Mouse (Mus musculus) liver, embryonic 11.5 days (tissue): ENCODE results near the gene Chpf. TPM values are rescaled to one million over a fixed set of nuclear protein-coding genes. Genes with fewer than 3 reads are reported as not detected.

ENCODE experiments used
- ATAC-seq: fragments of 200-750 bp; cut with Nextera tagmentation; replicated peaks from 2 replicates; pipeline ENCODE4 v1.8.0; 2017; ENCODE audit warnings: moderate number of reproducible peaks, mild to moderate bottlenecking, moderate TSS enrichment, moderate library complexity; ENCODE audit not compliant: low FRiP score
- DNase-seq: peaks from one replicate; pipeline ENCODE4 v3.0.0-alpha.2; 2017; ENCODE audit warnings: low spot score
- H3K27ac ChIP-seq: fragments of 300-500 bp; sonication (generic); 2 replicates; pipeline ENCODE4 v1.5.1; 2014; ENCODE audit warnings: mild to moderate bottlenecking, low read depth, low read length, control low read depth
- H3K27me3 ChIP-seq: fragments of 300-500 bp; sonication (generic); replicated peaks from 2 replicates; pipeline ENCODE4 v1.6.1; 2014; ENCODE audit warnings: low read length, mixed read lengths; ENCODE audit not compliant: control insufficient read depth, insufficient read depth
- H3K36me3 ChIP-seq: fragments of 300-500 bp; sonication (generic); 2 replicates; pipeline ENCODE4 v1.6.1; 2014; ENCODE audit warnings: mild to moderate bottlenecking, low read length, moderate library complexity, mixed read lengths; ENCODE audit not compliant: control insufficient read depth, insufficient read depth
- H3K4me1 ChIP-seq: fragments of 300-500 bp; sonication (generic); replicated peaks from 2 replicates; pipeline ENCODE4 v1.6.1; 2014; ENCODE audit warnings: low read length, mixed read lengths; ENCODE audit not compliant: control insufficient read depth, insufficient read depth
- H3K4me2 ChIP-seq: fragments of 300-500 bp; sonication (generic); 2 replicates; pipeline ENCODE4 v1.6.1; 2014; ENCODE audit warnings: mild to moderate bottlenecking, control low read depth, moderate library complexity
- H3K4me3 ChIP-seq: fragments of 300-500 bp; sonication (generic); 2 replicates; pipeline ENCODE4 v1.5.1; 2014; ENCODE audit warnings: low read depth, low read length, control low read depth
- H3K9ac ChIP-seq: fragments of 300-500 bp; sonication (generic); 2 replicates; pipeline ENCODE4 v1.6.1; 2014; ENCODE audit warnings: low read depth, low read length, control low read depth
- H3K9me3 ChIP-seq: fragments of 300-500 bp; sonication (generic); 2 replicates; pipeline ENCODE4 v1.6.1; 2016; ENCODE audit warnings: low read length, inconsistent platforms, mixed read lengths; ENCODE audit not compliant: control insufficient read depth
- WGBS: fragments of 180-500 bp; shearing (Covaris S2); extraction: QIAGEN DNeasy Blood & Tissue Kit; methylation state at CpG from one replicate; pipeline ENCODE4 v1.1.7; 2014; 5-methylcytosine and 5-hydroxymethylcytosine counted together
- polyA plus RNA-seq: library from polyadenylated mRNA; unstranded; fragments of >200 nt; fragmentation: Nextera tagmentation; extraction: Ambion mirVana; gene quantifications from 2 replicates; pipeline ENCODE4 v1.2.1, GENCODE M21; 2014

Chpf gene
- polyA plus RNA-seq, 1 experiment from 2014 or later: 17.9 TPM

DNA sequence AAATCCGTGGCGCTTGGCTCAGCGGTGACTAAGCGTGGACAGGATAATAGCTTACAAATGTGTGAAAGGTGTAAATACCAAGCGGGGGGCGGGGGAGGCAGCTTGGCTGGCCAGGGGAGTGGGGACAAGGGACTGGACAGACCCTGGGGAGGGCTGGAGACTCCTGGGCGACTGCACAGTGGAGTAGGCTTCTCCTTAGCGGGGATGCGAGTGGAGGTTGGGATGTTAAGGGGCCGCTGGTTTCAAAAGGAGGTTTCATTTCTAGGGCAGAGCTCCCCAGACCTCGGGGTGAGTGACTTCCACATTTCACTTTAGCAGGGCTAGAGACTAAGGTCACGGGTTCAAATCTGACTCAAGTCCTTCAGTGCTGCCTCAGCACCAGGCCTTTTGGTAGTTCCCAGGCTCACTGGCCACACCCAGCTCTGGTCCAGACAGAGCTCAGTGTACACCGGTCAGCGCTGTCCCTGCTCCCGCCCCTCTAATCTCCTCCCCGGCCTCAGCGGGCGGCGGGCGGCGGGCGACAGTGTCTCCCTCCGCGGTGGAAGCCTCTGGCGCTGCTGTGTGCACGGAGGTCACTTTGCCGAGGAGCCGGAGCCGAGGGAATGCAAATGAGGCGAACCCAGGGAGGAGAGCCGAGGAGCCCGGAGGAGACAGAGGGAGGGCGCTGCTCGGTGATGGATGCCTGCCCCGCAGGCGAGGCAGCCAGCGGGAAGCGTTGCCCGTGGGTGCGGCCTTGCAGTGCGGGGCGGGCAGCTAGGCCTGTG lies 20.9 kb downstream of the Chpf start:
- peak overlapping the region; percentile 68 for H3K4me2 ChIP-seq
- ATAC-seq (peak; percentile 35), DNase-seq (peak; percentile 67)
- H3K27ac ChIP-seq: peak overlapping the region; percentile 64
- H3K9ac ChIP-seq: peak overlapping the region; percentile 37
- peaks cover 63% of the 10 kb centered on the region for H3K27me3 ChIP-seq
- WGBS: 4% methylated on average over 42 of the region's 42 CpGs
- no peaks in the 10 kb centered on the region for H3K36me3 ChIP-seq
- peak overlapping the region; percentile 38 for H3K4me3 ChIP-seq
- no peaks in the 10 kb centered on the region for H3K9me3 ChIP-seq
- H3K4me1 ChIP-seq: peaks cover 34% of the 10 kb centered on the region

DNA sequence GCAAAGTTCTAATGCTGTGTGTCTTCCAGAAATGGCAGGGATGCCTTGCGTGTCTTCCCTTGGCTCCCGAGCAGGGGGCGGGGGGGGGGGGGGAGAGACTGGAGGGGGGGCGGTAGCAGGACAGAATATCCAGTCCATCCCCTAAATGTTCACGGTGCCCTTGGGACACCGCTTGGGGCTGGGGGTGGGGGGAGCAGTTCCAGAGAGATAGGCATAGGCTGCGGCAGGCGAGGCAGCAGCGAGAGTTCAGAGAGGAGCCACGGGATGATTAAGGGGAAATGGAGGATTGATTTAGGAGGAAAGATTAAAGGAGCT lies 21.4 kb downstream of the Chpf start:
- peak overlapping the region; percentile 68 for H3K4me2 ChIP-seq
- no peaks in the 10 kb centered on the region for H3K9me3 ChIP-seq
- H3K27ac ChIP-seq: peak overlapping the region; percentile 64; the same call in 1 of the 2 replicates
- no peak for DNase-seq
- peak overlapping the region; percentile 38; the same call in 1 of the 2 replicates for H3K4me3 ChIP-seq
- H3K9ac ChIP-seq: peak overlapping the region; percentile 34; the same call in 1 of the 2 replicates
- H3K27me3 ChIP-seq: peaks cover 69% of the 10 kb centered on the region
- peaks cover 30% of the 10 kb centered on the region for H3K4me1 ChIP-seq
- no peak for ATAC-seq
- no peaks in the 10 kb centered on the region for H3K36me3 ChIP-seq
- WGBS: 7% methylated on average over 7 of the region's 10 CpGs

DNA sequence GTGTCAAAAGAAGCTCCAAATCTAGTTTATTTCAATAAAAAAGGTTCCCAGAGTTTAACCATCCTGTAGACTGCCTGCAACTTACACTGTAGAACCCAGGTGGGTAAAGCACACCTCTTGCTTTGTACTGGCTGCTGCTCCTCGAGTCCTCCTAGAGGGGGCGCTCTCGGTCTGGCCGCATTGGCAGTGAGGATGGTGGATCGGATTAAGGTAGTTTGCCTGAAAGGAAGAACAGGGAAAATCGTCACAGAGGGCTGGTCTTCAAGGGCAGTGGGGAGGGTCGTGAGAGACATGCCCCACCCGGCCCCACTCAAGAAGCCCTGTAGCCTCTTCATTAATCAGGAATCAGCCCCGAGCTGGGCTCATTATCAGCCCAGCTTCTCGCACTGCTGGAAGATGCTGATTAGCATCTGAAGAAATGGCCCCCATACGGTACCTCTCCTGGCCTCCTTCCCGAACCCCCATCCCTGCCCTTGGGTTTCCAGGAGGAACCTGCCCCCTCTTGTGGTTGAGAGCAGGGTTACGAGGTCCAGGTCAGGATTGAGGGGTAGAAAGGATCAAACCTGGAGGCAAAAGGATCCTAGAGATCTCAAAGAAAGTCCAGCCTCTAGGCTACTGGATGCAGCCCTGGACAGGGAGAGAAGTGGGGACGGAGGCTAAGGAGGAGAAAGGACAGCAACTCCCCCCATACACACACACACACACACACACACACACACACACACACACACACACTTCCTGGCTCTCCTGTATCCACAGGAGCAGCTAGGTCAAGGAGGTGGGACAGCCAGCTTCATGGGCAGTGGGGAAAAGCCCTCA lies 22.2 kb downstream of the Chpf start:
- WGBS: 11% methylated on average over 14 of the region's 14 CpGs
- peaks cover 76% of the 10 kb centered on the region for H3K27me3 ChIP-seq
- no peaks in the 10 kb centered on the region for H3K9me3 ChIP-seq
- H3K27ac ChIP-seq: no peak overlapping the region; the same call in 1 of the 2 replicates
- H3K4me2 ChIP-seq: no peak overlapping the region
- ATAC-seq (no peak), DNase-seq (no peak)
- 0 out of 2 replicates have a peak overlapping the region, but pooled peaks have one; percentile 9 for H3K9ac ChIP-seq
- no peaks in the 10 kb centered on the region for H3K36me3 ChIP-seq
- peaks cover 25% of the 10 kb centered on the region for H3K4me1 ChIP-seq
- no peak overlapping the region for H3K4me3 ChIP-seq

- peaks cover 86% of the 10 kb centered on the region for H3K27me3 ChIP-seq
- no peak overlapping the region for H3K4me2 ChIP-seq
- DNase-seq (no peak), ATAC-seq (no peak)
- H3K9ac ChIP-seq: no peak overlapping the region
- no peak overlapping the region for H3K4me3 ChIP-seq
- 19% methylated on average over 5 of the region's 5 CpGs for WGBS
- no peaks in the 10 kb centered on the region for H3K36me3 ChIP-seq
- H3K9me3 ChIP-seq: no peaks in the 10 kb centered on the region
- peaks cover 29% of the 10 kb centered on the region for H3K4me1 ChIP-seq
- no peak overlapping the region for H3K27ac ChIP-seq
These were observed 23.2 kb downstream of the Chpf start for GRCm38 (mm10) chr1:75455948-75456347.

DNA sequence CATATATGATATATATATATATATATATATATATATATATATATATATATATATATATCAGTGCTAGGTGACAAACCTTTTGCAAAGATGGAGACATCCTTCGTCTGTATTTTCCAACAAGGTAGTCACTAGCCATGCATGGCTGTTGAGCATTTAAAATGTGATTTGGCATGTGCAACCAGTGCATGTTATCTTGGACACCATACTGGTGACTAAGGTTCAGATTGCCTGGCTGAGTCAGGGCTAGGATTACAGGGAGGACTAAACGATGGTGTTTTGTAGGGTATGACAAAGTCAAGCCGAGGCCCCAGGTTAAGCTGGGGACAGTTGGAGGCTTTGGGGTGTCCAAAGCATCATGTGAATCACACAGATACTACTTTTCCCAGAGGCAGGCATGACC lies 23.7 kb downstream of the Chpf start:
- no peaks in the 10 kb centered on the region for H3K9me3 ChIP-seq
- ATAC-seq (no peak), DNase-seq (no peak)
- H3K4me3 ChIP-seq: no peak overlapping the region
- WGBS: 62% methylated on average over 3 of the region's 3 CpGs
- H3K9ac ChIP-seq: no peak overlapping the region
- peaks cover 34% of the 10 kb centered on the region for H3K4me1 ChIP-seq
- peaks cover 91% of the 10 kb centered on the region for H3K27me3 ChIP-seq
- no peak overlapping the region for H3K27ac ChIP-seq
- H3K36me3 ChIP-seq: no peaks in the 10 kb centered on the region
- no peak overlapping the region for H3K4me2 ChIP-seq

DNA sequence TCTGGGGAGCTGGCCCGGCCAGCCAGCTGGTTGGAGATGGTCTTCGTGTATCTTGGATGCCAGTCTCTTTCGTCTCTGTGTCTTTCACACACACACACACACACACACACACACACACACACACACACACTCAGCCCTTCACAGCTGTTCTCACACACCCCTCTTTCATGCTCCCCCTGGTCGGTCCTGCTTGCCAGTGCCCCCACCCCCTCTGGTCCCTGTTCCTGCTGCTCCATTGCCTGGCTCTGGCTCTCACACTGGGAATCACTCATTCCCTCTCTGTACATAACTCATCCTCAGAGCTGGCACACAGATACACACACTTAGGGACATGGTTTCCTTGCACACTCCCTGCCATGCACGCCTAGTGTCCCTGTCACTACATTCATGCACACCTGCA lies 27.2 kb downstream of the Chpf start:
- WGBS: 56% methylated on average over 5 of the region's 5 CpGs
- Histone ChIP-seq H3K4me2 (peak overlapping the region; percentile 73; the same call in 1 of the 2 replicates), H3K9ac (no peak overlapping the region), H3K27ac (no peak overlapping the region), H3K9me3 (no peaks in the 10 kb centered on the region), H3K4me3 (no peak overlapping the region), H3K4me1 (peaks cover 49% of the 10 kb centered on the region), H3K36me3 (no peaks in the 10 kb centered on the region), H3K27me3 (peaks cover 95% of the 10 kb centered on the region)
- DNase-seq (no peak), ATAC-seq (no peak)

- DNase-seq (peak; percentile 55), ATAC-seq (peak; percentile 60)
- no peak within 1 kb of the TSS; the same call in 1 of the 2 replicates for H3K27ac ChIP-seq
- no peaks in the 10 kb centered on the region for H3K36me3 ChIP-seq
- peak within 1 kb of the TSS; percentile 73 for H3K4me2 ChIP-seq
- no peaks in the 10 kb centered on the region for H3K9me3 ChIP-seq
- 4% methylated on average over 35 of the region's 35 CpGs for WGBS
- peaks cover 58% of the 10 kb centered on the region for H3K4me1 ChIP-seq
- H3K27me3 ChIP-seq: peaks cover 84% of the 10 kb centered on the region
- H3K9ac ChIP-seq: peak within 1 kb of the TSS; percentile 50
- peak within 1 kb of the TSS; percentile 49 for H3K4me3 ChIP-seq
These were observed 28.6 kb downstream of the Chpf start, which contains the start of gene Asic4 for GRCm38 (mm10) chr1:75450314-75451005. Gene Asic4 (plus strand): TSS chr1:75450436.

GRCm38 (mm10) chr1:75449377-75450135 lies 29.6 kb downstream of the Chpf start:
- Histone ChIP-seq H3K9ac (0 out of 2 replicates have a peak overlapping the region, but pooled peaks have one; percentile 50), H3K27ac (no peak overlapping the region), H3K36me3 (no peaks in the 10 kb centered on the region), H3K27me3 (peaks cover 76% of the 10 kb centered on the region), H3K4me1 (peaks cover 67% of the 10 kb centered on the region), H3K4me3 (peak overlapping the region; percentile 49), H3K4me2 (peak overlapping the region; percentile 73), H3K9me3 (no peaks in the 10 kb centered on the region)
- 3% methylated on average over 8 of the region's 8 CpGs for WGBS
- ATAC-seq (no peak), DNase-seq (peak; percentile 51)
